Mouse (Mus musculus) megakaryocyte, embryonic 14.5 days (primary cell): ENCODE measurements around the gene Gucy2g.

ENCODE experiments used
- FLI1 ChIP-seq: IDR thresholded peaks from 2 replicates; pipeline ENCODE4 v1.6.1; 2012; ENCODE audit warnings: low read length, inconsistent platforms, mixed read lengths
- GATA1 ChIP-seq: IDR thresholded peaks from 3 replicates; pipeline ENCODE4 v1.6.1; 2012; ENCODE audit warnings: mixed read lengths, low read length, inconsistent platforms, borderline replicate concordance

DNA sequence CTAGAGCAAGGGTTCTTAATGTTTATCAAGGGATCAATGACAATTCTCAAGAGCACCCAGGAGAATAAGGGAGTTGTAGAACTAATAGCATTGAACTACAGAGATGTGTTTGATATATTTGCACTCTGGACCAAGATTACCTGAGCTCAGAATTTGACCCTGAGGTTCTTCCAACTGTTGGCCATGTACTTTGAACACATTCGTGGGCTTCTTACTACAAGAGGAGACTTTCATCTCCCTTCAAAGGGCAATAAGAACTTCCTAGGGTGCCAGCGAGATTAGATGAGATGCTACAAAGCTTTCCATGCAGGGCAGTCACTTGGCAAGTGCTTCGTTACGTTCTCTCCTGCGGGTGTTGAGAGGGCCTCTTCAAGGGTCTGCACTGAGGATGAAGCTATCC, 6.5 kb upstream of the Gucy2g start:
- TF ChIP-seq GATA1 (no peak), FLI1 (no peak)
